Mouse (Mus musculus) kidney, adult 11 months (tissue): Measurements from ENCODE around the gene Wbp1.

Source experiments
- DNase-seq: peaks from one replicate; pipeline ENCODE4 v3.0.0; 2022

Gene Wbp1

DNA sequence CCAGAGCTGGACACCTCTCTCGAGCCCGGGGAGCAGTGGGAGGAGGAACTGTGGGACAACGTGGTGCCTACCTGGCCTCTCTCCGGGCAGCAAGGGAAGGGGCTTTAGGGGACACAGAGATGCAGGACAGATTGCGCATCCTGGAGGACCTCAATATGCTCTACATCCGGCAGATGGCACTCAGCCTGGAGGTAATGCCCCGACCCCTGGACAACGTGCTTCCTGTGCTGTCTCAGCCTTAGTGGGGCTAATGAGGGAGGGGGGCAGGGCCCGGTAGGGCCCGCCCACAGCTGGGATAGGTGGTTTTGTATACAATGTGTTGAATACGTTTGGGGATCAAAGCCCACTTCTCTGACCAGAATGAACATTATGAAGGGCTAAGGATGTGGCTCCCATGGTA lies 16.7 kb upstream of the Wbp1 start:
- DNase-seq, result peak; percentile 36

DNA sequence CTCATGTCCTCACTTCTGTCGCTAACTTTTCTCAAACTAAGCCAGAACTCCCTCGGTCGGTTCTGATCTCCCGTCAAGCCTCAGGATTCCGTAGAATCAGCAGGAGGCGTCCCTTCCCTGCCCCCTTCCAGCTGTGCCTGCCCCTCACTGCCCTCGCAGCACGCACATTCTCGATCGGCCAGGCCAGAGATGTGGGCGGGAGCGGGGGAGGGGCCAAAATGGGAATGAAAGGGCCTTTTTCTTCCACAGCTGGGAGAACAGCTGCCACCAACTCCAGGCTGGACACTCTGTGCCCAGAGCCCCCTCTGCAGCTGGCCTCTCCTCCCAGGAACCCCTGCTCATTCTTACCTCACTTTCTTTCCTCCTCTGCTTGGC lies 16.2 kb upstream of the Wbp1 start:
- peak; percentile 89 for DNase-seq

DNA sequence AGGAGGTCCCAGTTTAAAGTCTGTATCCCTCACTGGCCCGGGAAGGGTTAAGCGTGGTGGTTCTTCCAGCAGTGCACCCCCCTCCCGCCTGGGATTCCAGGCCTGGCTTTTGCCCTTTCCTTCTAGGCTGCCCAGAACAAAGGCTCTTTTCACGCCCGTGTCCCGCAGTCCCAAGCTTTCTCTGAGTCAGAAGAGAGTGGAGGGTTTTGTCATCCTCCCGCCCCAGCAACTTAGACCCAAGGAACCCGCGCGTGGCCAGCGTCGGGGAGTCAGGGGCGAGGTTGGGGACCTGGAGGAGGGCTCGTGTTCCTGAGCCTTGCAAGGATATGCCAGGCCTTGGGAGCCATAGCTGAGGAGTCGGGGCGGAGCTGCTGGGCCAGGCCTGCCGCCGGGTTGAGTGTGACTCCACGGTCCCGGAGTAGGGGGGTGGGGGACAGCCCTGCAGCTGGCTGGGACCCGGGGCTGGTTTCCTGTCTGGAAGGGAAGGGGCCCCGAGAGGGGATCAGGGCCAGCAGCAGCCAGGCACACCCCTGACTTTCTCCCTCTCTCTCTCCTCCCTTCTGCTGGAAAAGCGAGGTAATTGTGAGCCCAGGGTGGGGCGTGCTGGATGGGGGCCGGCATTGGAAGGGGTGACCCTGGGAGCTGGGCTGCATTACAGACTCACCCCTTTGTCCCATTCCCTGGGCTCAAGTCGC lies 15.7 kb upstream of the Wbp1 start:
- peak; percentile 70 for DNase-seq

DNA sequence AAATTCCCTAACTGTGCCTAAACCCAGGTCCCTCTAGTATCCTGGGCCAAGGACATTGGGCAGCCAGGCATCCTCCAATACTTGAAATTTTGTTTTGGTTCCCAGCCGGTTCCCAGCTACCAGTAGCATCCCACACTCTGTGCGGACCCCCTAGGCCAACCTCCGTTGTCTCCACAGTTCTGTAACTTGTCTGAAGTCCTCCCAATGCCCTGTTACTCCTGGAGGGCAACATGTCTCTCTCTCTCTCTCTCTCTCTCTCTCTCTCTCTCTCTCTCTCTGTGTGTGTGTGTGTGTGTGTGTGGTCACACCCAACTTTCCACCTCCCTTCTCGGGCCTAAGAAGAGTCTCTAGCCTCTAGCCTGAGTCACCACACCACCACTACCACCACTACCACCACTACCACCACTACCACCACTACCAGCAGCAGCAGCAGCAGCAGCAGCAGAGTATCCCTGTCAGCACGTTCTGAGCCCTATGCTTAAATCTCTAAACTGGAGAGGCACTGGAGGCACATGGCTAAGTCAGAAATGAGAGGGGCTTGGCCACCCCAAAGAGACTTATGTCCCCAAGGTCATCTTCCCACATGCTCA lies 15.0 kb upstream of the Wbp1 start:
- DNase-seq, result no peak

DNA sequence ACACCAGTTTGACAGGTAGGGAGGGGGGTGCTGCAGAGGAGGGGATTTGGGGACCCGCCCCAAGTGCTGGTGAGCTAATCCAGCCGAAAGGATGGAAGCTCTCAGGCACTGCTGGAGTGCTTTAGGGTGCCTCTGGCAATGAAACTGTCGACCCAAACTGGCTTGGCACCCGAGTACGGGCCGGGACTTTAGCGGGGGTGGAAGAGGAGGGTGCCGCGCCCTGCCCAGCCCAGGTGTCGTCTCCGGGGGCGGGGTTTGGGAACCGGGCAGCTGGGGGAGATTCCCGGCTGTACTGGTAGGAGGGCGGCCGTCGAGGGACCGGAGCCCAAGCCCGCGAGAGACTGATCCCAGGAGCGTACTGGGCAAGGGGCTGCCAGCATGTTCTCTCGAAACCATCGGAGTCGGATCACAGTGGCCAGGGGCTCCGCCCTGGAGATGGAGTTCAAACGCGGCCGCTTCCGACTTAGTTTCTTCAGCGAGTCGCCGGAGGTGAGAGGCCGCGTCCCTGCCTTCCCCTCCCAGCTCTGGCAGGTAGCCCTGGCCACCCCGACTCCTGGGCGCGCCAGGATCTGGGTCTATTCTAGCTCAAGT lies 14.3 kb upstream of the Wbp1 start:
- peak; percentile 80 for DNase-seq

DNA sequence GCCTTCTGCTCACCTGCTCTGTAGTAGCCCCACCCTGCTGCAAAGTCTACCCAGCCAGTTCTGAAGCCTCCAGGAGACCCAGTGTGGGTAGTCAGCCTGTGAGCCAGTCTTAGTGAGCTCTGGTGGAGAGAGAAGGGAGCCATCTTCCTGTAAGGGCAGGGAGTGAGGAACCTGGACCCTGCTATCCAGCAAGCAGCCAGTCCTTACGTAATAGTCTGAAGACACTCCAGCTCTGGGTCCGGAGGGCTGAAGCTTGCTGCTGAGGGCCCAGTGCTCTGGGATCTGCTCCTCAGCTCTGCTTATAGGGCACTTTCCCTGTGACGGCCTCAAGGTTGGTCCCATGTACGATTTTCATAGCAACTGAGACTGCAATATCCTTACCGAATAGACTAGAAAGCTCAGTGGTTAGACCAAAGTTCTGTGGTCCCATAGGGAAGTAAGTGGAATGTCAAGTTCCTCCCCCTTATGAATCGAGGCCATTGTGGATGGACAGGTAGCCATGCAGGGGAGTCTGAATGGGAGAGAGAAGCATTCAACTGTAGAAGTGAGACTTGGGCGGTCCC lies 13.7 kb upstream of the Wbp1 start, which contains the start of gene Rtkn:
Rtkn (plus strand) TSS at position 513 of the 563 bp plus-strand sequence.
- peak; percentile 77 for DNase-seq

DNA sequence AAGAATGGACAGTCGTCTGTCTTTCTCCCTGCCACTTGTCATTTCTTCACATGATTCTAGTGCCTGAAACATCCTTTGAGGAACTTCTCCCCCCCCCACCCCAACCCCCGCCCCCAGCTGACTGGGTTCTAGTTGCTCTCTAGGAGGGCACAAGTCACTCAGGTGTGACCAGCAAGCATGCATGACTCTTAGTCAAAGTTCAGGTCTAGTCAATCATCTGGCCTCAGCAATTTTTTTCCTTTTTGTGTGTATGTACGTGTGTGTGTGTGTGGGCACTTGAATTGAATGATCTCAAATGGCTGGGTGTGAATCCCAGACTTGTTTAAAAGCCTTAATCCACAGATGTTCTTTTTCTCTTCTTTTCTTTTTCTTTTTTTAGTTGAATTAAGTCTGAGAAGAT lies 12.9 kb upstream of the Wbp1 start:
- DNase-seq, result peak; percentile 51

DNA sequence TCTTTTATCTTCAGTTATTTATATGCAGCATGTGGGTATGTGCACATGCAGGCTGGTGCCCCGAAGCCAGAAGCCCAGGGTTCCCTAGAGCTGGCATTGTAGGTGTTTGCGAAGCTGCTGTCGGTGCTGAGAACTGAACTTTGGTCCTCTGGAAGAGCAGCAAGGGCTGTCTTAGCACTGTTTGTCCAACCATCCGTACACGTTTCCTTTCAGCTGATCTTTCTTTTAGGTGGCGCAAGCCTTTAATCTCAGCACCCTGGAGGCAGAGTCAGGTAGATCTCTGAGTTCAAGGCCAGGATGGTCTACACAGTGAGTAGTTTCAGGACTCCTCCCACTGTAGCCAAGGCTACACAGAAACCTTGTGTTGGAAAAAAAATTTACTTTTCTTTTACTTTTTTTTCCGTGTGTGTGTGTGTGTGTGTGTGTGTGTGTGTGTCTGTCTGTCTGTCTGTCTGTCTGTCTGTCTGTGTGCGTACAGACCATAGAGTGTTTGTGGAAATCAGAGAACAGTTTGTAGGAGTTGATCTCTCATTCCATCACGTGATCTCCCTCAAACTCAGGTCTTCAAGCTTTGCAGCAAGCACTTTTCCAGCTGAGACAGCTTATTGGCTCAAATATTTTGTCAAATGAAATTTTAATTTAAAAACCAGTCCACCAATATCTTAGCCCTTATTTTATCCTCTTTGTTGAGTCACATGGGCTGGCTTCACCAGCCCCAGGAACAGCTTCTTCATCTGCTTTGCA lies 11.0 kb upstream of the Wbp1 start:
- DNase-seq, result peak; percentile 35

DNA sequence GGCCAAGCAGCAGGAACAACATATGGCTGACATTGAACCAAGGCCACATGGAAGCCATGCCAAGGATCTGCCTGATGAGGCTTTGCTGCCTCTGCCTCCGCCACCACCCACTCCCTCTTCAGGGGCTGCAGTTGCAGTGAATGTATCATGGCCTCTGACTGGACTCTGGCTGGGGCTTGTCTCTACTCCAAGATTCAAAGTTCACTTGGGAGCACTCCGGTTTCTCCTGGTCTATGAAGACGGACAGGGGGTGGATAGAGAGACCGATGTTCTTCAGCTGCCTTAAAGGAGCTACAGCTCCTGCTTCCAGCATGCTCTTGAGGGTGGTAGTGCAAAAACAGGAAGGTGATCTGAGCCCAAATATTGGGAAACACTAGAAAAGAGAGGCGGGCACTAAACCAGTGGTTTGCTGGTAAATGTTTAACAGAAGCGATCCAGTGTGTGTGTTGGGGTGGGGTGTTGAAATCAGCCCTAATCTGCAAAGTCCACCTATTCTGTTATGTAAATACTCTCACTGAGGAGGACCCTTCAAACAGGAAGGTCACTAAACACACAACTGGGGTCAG lies 10.2 kb upstream of the Wbp1 start:
- peak; percentile 88 for DNase-seq

DNA sequence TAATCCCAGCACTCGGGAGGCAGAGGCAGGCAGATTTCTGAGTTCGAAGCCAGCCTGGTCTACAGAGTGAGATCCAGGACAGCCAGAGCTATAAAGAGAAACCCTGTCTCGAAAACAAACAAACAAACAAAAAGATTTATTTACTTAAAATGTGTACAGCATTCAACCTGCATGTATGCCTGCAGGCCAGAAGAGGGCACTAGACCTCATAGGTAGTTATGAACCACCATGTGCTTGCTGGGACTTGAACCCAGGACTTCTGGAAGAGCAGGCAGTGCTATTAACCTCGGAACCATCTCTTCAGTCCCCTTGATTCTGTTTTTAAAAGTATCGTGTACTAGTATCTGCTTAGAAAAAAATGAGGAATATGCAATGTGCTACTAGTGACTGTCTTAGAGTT lies 6.1 kb upstream of the Wbp1 start:
- DNase-seq, result no peak

DNA sequence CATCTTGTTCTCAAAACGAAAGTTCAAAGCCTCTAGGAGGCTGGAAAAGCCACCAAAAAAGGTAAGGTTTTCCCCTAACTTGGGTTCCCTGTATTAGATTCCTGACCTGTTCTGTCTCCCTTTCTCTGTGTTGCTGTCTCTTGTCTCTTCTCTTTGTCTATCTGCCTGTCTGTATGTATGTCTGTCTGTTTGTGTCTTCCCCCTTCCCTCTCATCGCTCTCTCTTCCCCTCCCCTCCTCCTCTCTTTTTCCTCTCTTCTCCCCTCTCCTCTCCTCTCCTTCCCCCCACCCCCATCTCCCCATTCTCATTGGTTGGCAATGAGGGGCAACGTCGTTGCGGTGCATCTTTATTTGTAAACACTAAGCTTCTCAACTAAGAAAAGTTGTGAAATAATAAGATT lies 4.0 kb upstream of the Wbp1 start, which contains the start of gene Ino80b:
Ino80b (minus strand) TSS at position 101 of the 400 bp plus-strand sequence.
- no peak for DNase-seq

DNA sequence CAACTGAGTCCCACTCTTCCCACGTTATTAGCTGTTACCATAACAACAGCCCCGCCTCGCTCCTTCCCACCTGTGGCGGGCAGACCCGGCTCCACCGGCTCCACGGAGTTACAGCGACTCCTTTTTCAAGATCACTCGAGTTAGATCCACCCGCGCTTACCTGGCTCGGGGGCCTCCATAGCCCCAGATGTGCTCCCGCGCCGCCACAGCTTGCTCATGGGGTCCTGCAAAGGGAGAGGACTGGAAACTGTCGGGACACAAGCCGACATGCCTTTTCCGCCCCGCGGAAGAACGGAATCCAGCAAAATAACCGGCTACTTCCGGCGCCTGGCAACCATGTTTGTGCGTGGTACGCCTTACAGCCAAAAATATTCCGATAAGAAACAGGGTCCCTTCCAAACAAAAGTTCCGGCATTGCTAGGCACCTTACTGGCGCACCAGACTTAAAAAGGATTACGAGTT lies 3.5 kb upstream of the Wbp1 start:
- peak; percentile 93 for DNase-seq

DNA sequence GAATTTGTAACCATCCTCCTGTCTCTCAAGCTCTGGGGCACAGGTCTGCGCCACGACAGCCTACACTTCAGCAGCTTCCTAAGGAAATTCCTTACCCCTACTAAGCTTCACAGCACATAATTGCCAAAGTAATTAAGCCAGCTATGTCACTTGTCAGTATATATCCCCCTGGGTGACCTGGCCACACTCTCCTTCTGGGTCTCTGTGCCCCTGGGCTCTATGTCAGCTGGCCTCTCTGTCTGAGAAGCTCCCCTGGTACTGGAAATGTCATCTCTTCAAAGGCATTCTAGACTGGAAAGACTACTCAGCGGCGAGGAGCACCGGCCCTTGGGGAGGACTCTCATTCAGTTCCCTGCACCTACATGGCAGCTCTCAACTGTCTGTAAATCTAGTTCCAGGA lies 1.6 kb upstream of the Wbp1 start:
- DNase-seq, result no peak

DNA sequence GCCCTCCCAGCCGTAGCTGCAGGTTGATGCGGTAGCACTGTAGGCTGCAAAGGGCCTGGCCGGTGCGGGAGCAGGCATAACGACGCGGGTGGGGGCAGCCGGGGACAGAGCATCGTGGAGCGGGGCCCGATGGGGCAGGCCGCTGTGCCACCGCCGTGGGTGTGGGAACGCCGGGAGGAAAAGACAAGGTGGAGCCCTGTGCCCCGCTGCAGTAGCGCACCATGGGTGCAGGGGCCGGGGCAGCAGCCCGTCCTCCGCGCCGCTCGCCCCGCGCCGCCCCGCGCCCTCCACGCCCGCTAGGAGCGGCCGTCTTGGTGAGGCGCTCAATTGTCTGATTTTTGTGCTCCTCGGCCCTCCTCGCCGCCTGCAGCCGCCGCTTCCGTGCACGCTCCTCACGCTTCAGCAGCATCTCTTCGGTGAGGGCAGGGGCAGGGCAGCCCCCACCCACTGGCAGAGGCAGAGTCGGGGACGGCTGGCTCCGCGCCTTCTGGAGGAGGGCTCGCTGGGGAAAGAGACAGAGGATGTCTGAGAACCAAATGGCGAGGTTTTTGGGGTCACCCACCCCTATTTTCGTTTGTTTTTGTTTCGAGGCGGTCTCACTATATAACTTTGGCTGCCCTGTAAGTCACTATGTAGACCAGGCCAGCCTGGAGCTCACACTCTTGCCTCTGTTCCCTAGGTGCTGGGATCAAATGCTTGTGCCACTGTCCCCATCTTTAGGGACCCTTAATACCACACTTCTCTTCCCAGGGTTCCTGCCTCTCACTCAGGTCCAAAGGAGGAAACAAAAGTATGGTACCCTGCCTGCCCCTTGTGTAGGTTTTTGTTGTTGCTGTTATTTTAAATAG lies 728 bp upstream of the Wbp1 start:
- no peak for DNase-seq

DNA sequence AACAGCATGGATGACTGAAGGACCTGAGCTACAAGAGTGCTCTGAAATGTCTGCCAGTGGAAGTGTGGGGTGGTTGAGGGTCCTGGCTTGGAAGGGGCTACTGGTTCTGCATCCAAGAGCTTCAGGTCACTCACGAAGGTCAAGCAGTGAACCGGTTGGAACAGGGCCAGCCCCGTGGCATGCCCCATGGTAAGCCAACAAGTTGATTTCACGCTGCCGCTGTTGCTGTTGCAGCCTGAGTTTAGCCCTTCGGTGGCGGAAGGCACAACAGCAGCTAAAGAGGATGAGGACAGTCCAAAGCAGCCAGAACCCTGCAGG lies 1.7 kb downstream of the Wbp1 start:
- DNase-seq, result peak; percentile 47

DNA sequence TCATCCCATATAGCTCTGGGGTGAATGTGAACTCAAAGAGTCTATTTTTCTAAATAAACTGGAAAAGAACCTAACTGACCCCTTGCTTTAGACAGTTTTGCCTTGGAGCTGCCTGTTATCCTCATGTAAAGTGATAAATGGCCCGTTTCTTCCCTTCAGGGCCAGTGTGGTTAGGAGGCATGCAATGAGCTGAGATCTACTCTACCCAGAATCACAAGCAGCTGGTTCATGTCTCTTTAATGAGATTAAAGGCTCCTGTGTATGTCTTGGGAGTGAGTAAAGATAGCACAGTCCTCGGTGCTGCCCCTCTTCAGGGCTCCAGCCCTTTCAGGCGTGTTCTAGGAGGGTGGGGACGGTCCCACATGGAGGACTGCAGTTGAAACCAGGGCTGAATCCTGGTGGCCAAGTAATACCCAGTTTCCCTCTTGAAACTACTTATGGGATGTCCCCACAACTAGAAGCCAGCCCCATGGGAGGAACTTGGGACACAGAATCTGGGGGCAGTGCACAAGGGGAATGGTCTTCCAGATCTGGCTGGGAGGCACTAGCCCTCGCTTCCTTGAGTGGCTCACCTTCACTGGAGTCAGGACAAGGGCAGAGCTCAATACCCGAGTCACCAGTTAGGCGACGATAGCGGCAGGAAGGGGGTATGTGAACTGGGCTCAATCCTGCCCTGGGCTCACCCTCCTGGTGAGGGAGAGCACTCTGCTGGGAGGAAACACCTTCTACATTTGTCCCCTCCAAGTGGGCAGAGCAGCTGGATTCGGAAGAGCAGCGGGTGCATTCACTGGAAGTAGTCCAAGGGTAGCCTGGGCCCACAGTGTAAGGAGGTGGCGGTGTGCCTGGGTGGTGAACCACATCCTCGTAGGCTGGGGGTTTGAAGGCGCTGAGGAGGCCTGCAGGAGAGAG lies 2.3 kb downstream of the Wbp1 start:
- DNase-seq, result no peak

DNA sequence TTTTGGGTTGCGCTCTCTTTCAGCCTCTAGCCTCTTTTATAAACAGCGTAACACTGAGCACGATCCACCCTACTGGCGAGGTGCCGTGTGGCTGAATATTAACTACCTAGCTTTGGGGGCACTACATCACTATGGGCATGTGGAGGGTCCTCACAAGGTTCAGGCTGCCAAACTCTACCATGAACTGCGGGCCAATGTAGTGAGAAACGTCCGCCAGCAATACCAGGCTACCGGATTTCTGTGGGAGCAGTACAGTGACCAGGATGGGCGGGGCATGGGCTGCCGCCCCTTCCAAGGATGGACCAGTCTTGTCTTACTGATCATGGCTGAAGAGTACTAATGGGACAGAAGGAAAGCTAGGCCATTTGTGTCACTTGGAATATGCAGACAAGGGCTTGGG lies 3.0 kb downstream of the Wbp1 start:
- DNase-seq, result no peak

DNA sequence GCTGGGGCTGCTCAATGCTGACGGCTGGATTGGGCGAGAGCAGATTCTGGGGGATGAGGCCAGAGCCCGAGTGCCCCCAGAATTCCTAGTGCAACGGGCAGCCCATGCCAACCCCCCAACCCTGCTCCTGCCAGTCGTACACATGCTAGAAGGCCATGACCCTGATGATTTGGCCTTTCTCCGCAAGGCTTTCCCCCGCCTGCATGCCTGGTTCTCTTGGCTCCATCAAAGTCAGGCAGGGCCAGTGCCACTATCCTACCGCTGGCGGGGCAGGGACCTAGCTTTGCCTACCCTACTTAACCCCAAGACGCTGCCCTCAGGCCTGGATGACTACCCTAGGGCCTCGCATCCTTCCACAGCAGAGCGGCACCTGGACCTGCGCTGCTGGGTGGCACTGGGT lies 3.7 kb downstream of the Wbp1 start:
- DNase-seq, result no peak

DNA sequence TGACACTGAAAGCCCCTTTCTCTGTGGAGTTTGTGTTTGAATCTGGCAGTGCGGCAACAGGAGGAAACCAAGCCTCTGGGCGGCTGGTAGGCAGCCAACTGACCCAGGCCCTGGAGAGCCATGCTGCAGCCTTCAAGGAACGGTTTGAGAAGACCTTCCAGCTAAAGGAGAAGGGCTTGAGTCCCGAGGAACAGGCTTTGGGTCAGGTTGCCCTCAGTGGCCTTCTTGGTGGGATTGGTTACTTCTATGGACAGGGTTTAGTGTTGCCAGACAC lies 4.3 kb downstream of the Wbp1 start:
- DNase-seq, result no peak

DNA sequence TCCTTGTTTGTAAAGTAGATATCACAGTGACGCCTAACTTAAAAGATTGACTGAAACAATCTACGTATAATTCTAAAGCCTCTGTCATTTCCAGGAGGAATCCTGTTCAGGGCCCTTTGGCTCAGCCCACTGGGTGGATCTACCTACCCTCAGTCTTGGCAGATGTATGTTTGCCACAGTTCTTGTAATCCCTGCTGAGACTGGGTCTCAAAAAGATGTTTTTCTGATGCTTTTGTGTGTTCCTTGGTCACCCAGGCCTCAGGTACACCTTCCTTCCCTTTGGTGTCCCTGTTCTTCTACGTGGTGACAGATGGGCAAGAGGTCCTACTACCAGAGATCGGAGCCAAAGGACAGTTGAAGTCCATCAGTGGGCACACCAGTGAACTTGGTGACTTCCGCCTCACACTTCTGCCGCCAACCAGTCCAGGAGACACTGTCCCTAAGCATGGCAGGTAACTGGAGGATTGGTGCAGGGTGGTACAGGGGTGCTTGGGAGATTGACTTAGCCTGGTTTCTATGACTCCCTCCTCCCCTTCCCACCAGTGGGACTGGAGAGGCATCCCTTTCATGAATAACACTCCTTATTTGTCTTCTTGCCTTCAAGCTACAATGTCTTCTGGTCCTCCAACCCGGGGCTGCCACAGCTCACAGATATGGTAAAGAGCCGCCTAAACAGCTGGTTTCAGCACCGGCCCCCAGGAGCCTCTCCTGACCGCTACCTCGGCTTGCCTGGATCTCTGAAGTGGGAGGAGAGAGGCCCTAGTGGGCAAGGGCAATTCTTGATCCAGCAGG lies 4.8 kb downstream of the Wbp1 start:
- no peak for DNase-seq
